ENCODE assay signal across 18 mouse cellular contexts in the genomic region with DNA sequence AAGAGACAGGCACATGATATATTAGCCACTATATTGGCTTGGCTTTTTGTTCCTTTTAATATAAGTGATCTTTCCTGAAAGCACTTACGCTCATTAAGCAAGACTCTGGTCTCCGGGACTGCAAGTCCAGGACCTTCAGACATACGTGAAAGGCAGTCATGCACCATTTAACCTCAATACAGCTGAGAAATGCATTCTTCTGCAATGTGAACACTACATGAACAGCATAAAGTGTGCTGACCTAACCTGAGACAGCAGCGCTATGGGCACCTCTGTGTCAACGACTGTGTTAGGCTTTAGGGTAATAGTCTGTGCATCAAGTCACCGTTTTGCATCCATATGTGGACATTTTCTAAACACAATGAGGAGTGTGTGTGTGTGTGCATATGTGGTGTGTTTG.
A peak's percentile ranks its signal among the peaks of the same experiment; 100 is the strongest.
DNase-seq lines count a peak whose midpoint lies in the region; ATAC-seq and TF ChIP-seq lines count a peak whose summit lies in the region.
"Had no signal": no experiment of that assay in that cellular context is flagged by ENCODE, and none has a peak within 500 bp of the region (broad histone marks: within the 10 kb centered on the region; RNA-seq: fewer than 3 reads in every experiment).

No protein-coding gene starts in this region.

- no peak for TF ChIP-seq CTCF in brain, embryonic 14.5 days (IDR thresholded peaks at IDR 0.05; ENCODE audit: borderline replicate concordance, extremely low read depth, insufficient read depth, insufficient read length)
- no peak for TF ChIP-seq CTCF in thymus, adult 2 months (IDR thresholded peaks at IDR 0.05; ENCODE audit: borderline replicate concordance, control insufficient read depth, extremely low read depth, insufficient read depth, low read length, poor library complexity)

- H3K27ac ChIP-seq in midbrain, embryonic 15.5 days: no peak overlapping the region
- no peak overlapping the region for H3K27ac ChIP-seq in thymus, adult 2 months (ENCODE audit: control insufficient read depth, insufficient read depth, low read length)
- H3K27ac ChIP-seq: limb, embryonic 15.5 days had no signal

- no peaks in the 10 kb centered on the region for H3K27me3 ChIP-seq in midbrain, embryonic 15.5 days (replicated peaks)
- no peaks in the 10 kb centered on the region for H3K27me3 ChIP-seq in thymus, adult 2 months (ENCODE audit: control insufficient read depth, insufficient read depth, low read length)
- H3K27me3 ChIP-seq: limb, embryonic 15.5 days; megakaryocyte, embryonic 14.5 days had no signal

- peak; percentile 51 for DNase-seq in embryo, embryonic 10 days (ENCODE audit: low spot score)
- DNase-seq in embryo, embryonic 9.5 days (ENCODE audit: extremely low spot score): no peak
- DNase-seq in kidney, adult 9 months: peak; percentile 14
- DNase-seq in kidney, postnatal 25 days: no peak
- DNase-seq in brain, embryonic 14.5 days (ENCODE audit: low read depth): peak; percentile 53
- DNase-seq in thymus, adult 2 months: no peak
- DNase-seq: cerebellum, adult 9-10 months; gastrocnemius, postnatal 14 days; liver, postnatal 0 days; lung, postnatal 14 days; right cerebral cortex, postnatal 25 days; thymus, postnatal 25 days had no signal

- no peak for TF ChIP-seq POLR2A in brain, embryonic 14.5 days (IDR thresholded peaks at IDR 0.05; ENCODE audit: borderline replicate concordance, extremely low read depth, insufficient read depth, insufficient read length, poor library complexity, severe bottlenecking)
- TF ChIP-seq POLR2A in thymus, adult 2 months (IDR thresholded peaks at IDR 0.05; ENCODE audit: control insufficient read depth, extremely low read depth, insufficient read depth, low read length, poor library complexity): no peak

- H3K4me2 ChIP-seq in midbrain, embryonic 15.5 days: no peak overlapping the region
- H3K4me2 ChIP-seq: limb, embryonic 15.5 days had no signal

- H3K4me3 ChIP-seq in midbrain, embryonic 15.5 days: no peak overlapping the region
- no peak overlapping the region for H3K4me3 ChIP-seq in thymus, adult 2 months (ENCODE audit: control insufficient read depth, insufficient read depth, low read length)
- H3K4me3 ChIP-seq: limb, embryonic 15.5 days; megakaryocyte, embryonic 14.5 days had no signal

- no peak overlapping the region for H3K9ac ChIP-seq in midbrain, embryonic 15.5 days
- H3K9ac ChIP-seq: limb, embryonic 15.5 days; liver, postnatal 0 days had no signal

- H3K36me3 ChIP-seq in midbrain, embryonic 15.5 days (replicated peaks): no peaks in the 10 kb centered on the region
- H3K36me3 ChIP-seq in thymus, adult 2 months (ENCODE audit: control insufficient read depth, insufficient read depth, low read length): no peaks in the 10 kb centered on the region
- H3K36me3 ChIP-seq: G1E had no signal

- H3K4me1 ChIP-seq in midbrain, embryonic 15.5 days: no peaks in the 10 kb centered on the region
- H3K4me1 ChIP-seq in thymus, adult 2 months (replicated peaks; ENCODE audit: control insufficient read depth, insufficient read depth, low read length): no peaks in the 10 kb centered on the region
- H3K4me1 ChIP-seq: limb, embryonic 15.5 days; megakaryocyte, embryonic 14.5 days had no signal

- 44% methylated on average over 6 of the region's 6 CpGs for WGBS in midbrain, embryonic 15.5 days
- WGBS in thymus, adult 2 months: 94% methylated on average over 6 of the region's 6 CpGs

- no peaks in the 10 kb centered on the region for H3K9me3 ChIP-seq in midbrain, embryonic 15.5 days
- H3K9me3 ChIP-seq: limb, embryonic 15.5 days had no signal

- ATAC-seq in midbrain, embryonic 15.5 days (replicated peaks): 0 out of 2 replicates have a peak, but pooled peaks have one; percentile 4
- no peak for ATAC-seq in inflammation-experienced regulatory T-cells, adult 6 months
- ATAC-seq: CD4-positive, CD25-positive, alpha-beta regulatory T cell, adult 4 months; liver, postnatal 0 days had no signal

Comparison
In these comparisons a context has a peak if more than half of its experiments do, and no peak if none do; other contexts are left out.
1. DNase-seq: peak in embryo, embryonic 10 days (single experiment), kidney, adult 9 months (single experiment) and brain, embryonic 14.5 days (single experiment); none in embryo, embryonic 9.5 days (single experiment), kidney, postnatal 25 days (0 of 2) and thymus, adult 2 months (single experiment).